Mouse (Mus musculus) testis, adult 2 months (tissue): ENCODE measurements around the gene Dapk2.

ENCODE experiments used
- CTCF ChIP-seq: fragments of 200-500 bp; IDR thresholded peaks from 2 replicates; pipeline ENCODE4 v1.5.1; 2012; ENCODE audit warnings: low read depth, mild to moderate bottlenecking, inconsistent platforms, low read length, moderate library complexity; ENCODE audit not compliant: control insufficient read depth, insufficient read depth, insufficient replicate concordance
- POLR2A ChIP-seq: fragments of 200-500 bp; IDR thresholded peaks from 2 replicates; pipeline ENCODE4 v1.6.1; 2012; ENCODE audit warnings: low read depth, mild to moderate bottlenecking, inconsistent platforms, low read length, moderate library complexity; ENCODE audit not compliant: control insufficient read depth

- TF ChIP-seq CTCF (no peak), POLR2A (no peak)
These were observed 11.9 kb upstream of the Dapk2 start for GRCm38 (mm10) chr9:66146141-66146540.
